Comparison of ENCODE assay signal across 8 mouse cellular contexts in genomic region chr11:43385055-43385649, GRCm38 (mm10). TPM values are rescaled to one million over a fixed set of nuclear protein-coding genes. Genes with fewer than 3 reads are reported as not detected.
A peak's percentile ranks its signal among the peaks of the same experiment; 100 is the strongest.
DNase-seq lines count a peak whose midpoint lies in the region; ATAC-seq and TF ChIP-seq lines count a peak whose summit lies in the region.

No protein-coding gene starts in this region.

- no peaks in the 10 kb centered on the region for H3K9me3 ChIP-seq in embryonic facial prominence, embryonic 11.5 days (replicated peaks; ENCODE audit: control insufficient read depth, low read length)
- no peaks in the 10 kb centered on the region for H3K9me3 ChIP-seq in limb, embryonic 11.5 days (ENCODE audit: control insufficient read depth, low read length)
- no peaks in the 10 kb centered on the region for H3K9me3 ChIP-seq in midbrain, embryonic 11.5 days (ENCODE audit: control insufficient read depth, low read length)

- no peak for TF ChIP-seq EP300 in heart, adult 2 months (IDR thresholded peaks at IDR 0.05; ENCODE audit: insufficient read depth, low read depth, low read length)

- no peak overlapping the region for H3K27ac ChIP-seq in embryonic facial prominence, embryonic 11.5 days (replicated peaks; ENCODE audit: low read depth, low read length)
- H3K27ac ChIP-seq in heart, adult 2 months, result peak overlapping the region; percentile 93
- no peak overlapping the region for H3K27ac ChIP-seq in limb, embryonic 11.5 days (replicated peaks; ENCODE audit: low read depth, low read length)
- H3K27ac ChIP-seq in midbrain, embryonic 11.5 days (ENCODE audit: low read depth, low read length), result no peak overlapping the region; the same call in 1 of the 2 replicates

- 3% methylated on average over 18 of the region's 18 CpGs for WGBS in embryonic facial prominence, embryonic 11.5 days
- WGBS in heart, adult 2 months, result under 1% methylated on average over 18 of the region's 18 CpGs
- WGBS in limb, embryonic 11.5 days, result 4% methylated on average over 18 of the region's 18 CpGs
- under 1% methylated on average over 18 of the region's 18 CpGs for WGBS in midbrain, embryonic 11.5 days

- no peak for DNase-seq in cerebellum, adult 11-12 months
- DNase-seq in embryonic facial prominence, embryonic 11.5 days (ENCODE audit: low spot score), result peak; percentile 62
- DNase-seq in heart, adult 2 months, result peak; percentile 76 to 82
- DNase-seq in kidney, adult 11 months, result peak; percentile 34
- DNase-seq in limb, embryonic 11.5 days (ENCODE audit: low spot score), result peak; percentile 63
- peak; percentile 96 for DNase-seq in midbrain, embryonic 11.5 days (ENCODE audit: low spot score, missing footprints)
- DNase-seq in skeletal muscle tissue, adult 2 months (ENCODE audit: low read depth, low spot score), result peak; percentile 39

- peak overlapping the region; percentile 56 for H3K4me2 ChIP-seq in embryonic facial prominence, embryonic 11.5 days (ENCODE audit: low read depth, low read length)
- peak overlapping the region; percentile 60 for H3K4me2 ChIP-seq in limb, embryonic 11.5 days (ENCODE audit: low read depth, severe bottlenecking)
- peak overlapping the region; percentile 47 for H3K4me2 ChIP-seq in midbrain, embryonic 11.5 days

- intact Hi-C loops in heart, adult 2 months (cut with DNase I), result no loop called here

- H3K9ac ChIP-seq in embryonic facial prominence, embryonic 11.5 days (replicated peaks; ENCODE audit: low read length), result peak overlapping the region; percentile 50
- peak overlapping the region; percentile 53 for H3K9ac ChIP-seq in heart, adult 2 months (ENCODE audit: low read depth, low read length)
- H3K9ac ChIP-seq in limb, embryonic 11.5 days (ENCODE audit: low read length), result peak overlapping the region; percentile 61
- peak overlapping the region; percentile 56 for H3K9ac ChIP-seq in midbrain, embryonic 11.5 days (ENCODE audit: low read length)

- no peak for TF ChIP-seq CTCF in heart, adult 2 months (IDR thresholded peaks at IDR 0.05)

- ATAC-seq in cerebellum, adult (ENCODE audit: insufficient number of reproducible peaks, low FRiP score, low TSS enrichment), result peak; percentile 72
- ATAC-seq in embryonic facial prominence, embryonic 11.5 days (replicated peaks; ENCODE audit: insufficient number of reproducible peaks, low FRiP score, low TSS enrichment, low read depth), result peak; percentile 79
- ATAC-seq in limb, embryonic 11.5 days (ENCODE audit: insufficient number of reproducible peaks, low FRiP score, low TSS enrichment, low read depth), result peak; percentile 73; the same call in 1 of the 2 replicates
- ATAC-seq in midbrain, embryonic 11.5 days (ENCODE audit: low FRiP score), result peak; percentile 83

- H3K79me2 ChIP-seq in heart, adult 2 months (replicated peaks; ENCODE audit: control insufficient read depth, insufficient read depth, low read length), result no peaks in the 10 kb centered on the region

- H3K27me3 ChIP-seq in embryonic facial prominence, embryonic 11.5 days (ENCODE audit: control insufficient read depth, insufficient read depth, low read length), result no peaks in the 10 kb centered on the region
- H3K27me3 ChIP-seq in heart, adult 2 months (ENCODE audit: control insufficient read depth, insufficient read depth, low read length), result no peaks in the 10 kb centered on the region
- no peaks in the 10 kb centered on the region for H3K27me3 ChIP-seq in limb, embryonic 11.5 days (ENCODE audit: control insufficient read depth, insufficient read depth, low read length)
- no peaks in the 10 kb centered on the region for H3K27me3 ChIP-seq in midbrain, embryonic 11.5 days (ENCODE audit: control insufficient read depth, insufficient read depth, low read length)

- H3K36me3 ChIP-seq in embryonic facial prominence, embryonic 11.5 days (replicated peaks; ENCODE audit: control insufficient read depth, insufficient read depth, low read depth, low read length), result no peaks in the 10 kb centered on the region
- no peaks in the 10 kb centered on the region for H3K36me3 ChIP-seq in heart, adult 2 months (ENCODE audit: control insufficient read depth, insufficient read depth, low read length)
- no peaks in the 10 kb centered on the region for H3K36me3 ChIP-seq in limb, embryonic 11.5 days (ENCODE audit: control insufficient read depth, insufficient read depth, low read length)
- H3K36me3 ChIP-seq in midbrain, embryonic 11.5 days (ENCODE audit: control insufficient read depth, insufficient read depth, low read length), result no peaks in the 10 kb centered on the region

- peak; percentile 38; the same call in 1 of the 2 replicates for TF ChIP-seq POLR2A in heart, adult 2 months (IDR thresholded peaks at IDR 0.05; ENCODE audit: insufficient read depth, low read depth, low read length)

- H3K4me1 ChIP-seq in embryonic facial prominence, embryonic 11.5 days (ENCODE audit: control insufficient read depth, insufficient read depth, low read length), result no peaks in the 10 kb centered on the region; the same call in 1 of the 2 replicates
- H3K4me1 ChIP-seq in heart, adult 2 months (ENCODE audit: control insufficient read depth, insufficient read depth, low read length), result peaks cover 2% of the 10 kb centered on the region
- H3K4me1 ChIP-seq in limb, embryonic 11.5 days (ENCODE audit: control insufficient read depth, insufficient read depth, low read length), result peaks cover 6% of the 10 kb centered on the region
- H3K4me1 ChIP-seq in midbrain, embryonic 11.5 days (ENCODE audit: control insufficient read depth, insufficient read depth, low read length), result peaks cover 14% of the 10 kb centered on the region

- H3K4me3 ChIP-seq in embryonic facial prominence, embryonic 11.5 days (ENCODE audit: low read depth, low read length), result peak overlapping the region; percentile 29
- H3K4me3 ChIP-seq in heart, adult 2 months, result peak overlapping the region; percentile 55
- H3K4me3 ChIP-seq in limb, embryonic 11.5 days (ENCODE audit: low read depth, low read length), result peak overlapping the region; percentile 31
- H3K4me3 ChIP-seq in midbrain, embryonic 11.5 days (ENCODE audit: low read depth, low read length), result peak overlapping the region; percentile 18

RNA-seq across cellular contexts. Expression of gene Pttg1, which starts 40.9 kb away (rescaled TPM):
- 98.7 and 106 TPM in 2 replicates for polyA plus RNA-seq in embryonic facial prominence, embryonic 11.5 days (2014; fragmentation: Nextera tagmentation; extraction: Ambion mirVana)
- 10 to 100 TPM; 74.8 to 84.5 TPM for total RNA-seq in heart, adult 2 months (2021)
- 55.5 and 80.9 TPM in 2 replicates for polyA plus RNA-seq in heart, adult 2 months (2012; rRNA removed)
- 94.3 and 100 TPM in 2 replicates for polyA plus RNA-seq in limb, embryonic 11.5 days (2014; fragmentation: Nextera tagmentation; extraction: Ambion mirVana)
- polyA plus RNA-seq in midbrain, embryonic 11.5 days (2014; fragmentation: Nextera tagmentation; extraction: Ambion mirVana), result 89.0 and 97.1 TPM in 2 replicates

RNA-seq across cellular contexts. Expression of gene Slu7, which starts 48.4 kb away (rescaled TPM):
- polyA plus RNA-seq in embryonic facial prominence, embryonic 11.5 days (2014; fragmentation: Nextera tagmentation; extraction: Ambion mirVana), result 62.2 and 68.5 TPM in 2 replicates
- 10 to 100 TPM; 27.2 to 27.8 TPM for total RNA-seq in heart, adult 2 months (2021)
- 3.8 and 4.7 TPM in 2 replicates for polyA plus RNA-seq in heart, adult 2 months (2012; rRNA removed)
- 56.8 and 57.4 TPM in 2 replicates for polyA plus RNA-seq in limb, embryonic 11.5 days (2014; fragmentation: Nextera tagmentation; extraction: Ambion mirVana)
- 71.6 and 76.7 TPM in 2 replicates for polyA plus RNA-seq in midbrain, embryonic 11.5 days (2014; fragmentation: Nextera tagmentation; extraction: Ambion mirVana)

Comparison
In these comparisons a context has a peak if more than half of its experiments do, and no peak if none do; other contexts are left out.
1. RNA of gene Slu7, which starts 48.4 kb away (polyA plus RNA-seq): 71.6 to 76.7 TPM in midbrain, embryonic 11.5 days, 62.2 to 68.5 TPM in embryonic facial prominence, embryonic 11.5 days and 56.8 to 57.4 TPM in limb, embryonic 11.5 days; 3.8 to 4.7 TPM in heart, adult 2 months; every median in the first group is over 10 times any median in the second.
2. Peak in every context shown above with its lines, with median percentiles within 50 percentile points of each other: ATAC-seq, H3K4me2 ChIP-seq, H3K4me3 ChIP-seq and H3K9ac ChIP-seq.